Mouse (Mus musculus) adrenal gland, adult (tissue): ENCODE results near the gene Rrm2.

Experiments used
- DNase-seq, 2 experiments: peaks; one replicate each; pipeline ENCODE4 v3.0.0; 2022 to 2023; ENCODE audit warnings: low spot score in 1 of 2; ENCODE audit not compliant: inconsistent age in 2 of 2

Gene Rrm2

DNA sequence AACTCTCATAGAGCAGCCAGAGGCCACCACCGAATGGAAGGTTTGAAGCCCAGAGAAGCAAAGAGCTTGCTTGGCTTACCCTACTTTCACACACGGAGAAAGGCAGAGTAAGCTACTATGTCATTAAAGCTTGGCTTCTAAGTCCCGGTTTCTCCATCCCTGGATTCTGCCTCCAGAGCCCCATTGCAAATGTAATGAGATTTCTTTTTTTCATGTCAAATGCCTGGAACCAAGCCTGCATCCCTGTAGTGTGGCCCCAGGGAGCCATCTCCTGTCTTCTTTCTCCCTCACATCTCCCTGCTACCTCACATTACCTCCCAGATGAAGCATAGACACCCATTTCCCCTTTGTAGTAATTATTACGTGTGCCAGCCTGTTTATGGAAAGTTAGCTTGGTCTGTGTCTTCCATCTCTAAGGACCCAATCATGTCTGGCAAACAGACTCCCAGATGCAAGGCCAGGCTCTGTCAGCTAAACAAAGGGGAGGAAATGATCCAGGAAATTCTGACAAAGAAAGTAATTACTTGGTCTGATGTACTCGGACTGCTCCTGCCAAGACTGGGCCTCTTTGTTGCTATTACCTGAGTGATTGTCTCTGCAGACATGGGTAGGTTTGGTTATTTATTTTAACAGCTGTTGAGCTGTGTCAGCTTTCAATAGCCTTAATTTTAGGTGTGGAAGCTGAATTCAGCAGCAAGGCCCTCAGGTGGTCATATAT lies 38.7 kb downstream of the Rrm2 start:
- no peak for DNase-seq

DNA sequence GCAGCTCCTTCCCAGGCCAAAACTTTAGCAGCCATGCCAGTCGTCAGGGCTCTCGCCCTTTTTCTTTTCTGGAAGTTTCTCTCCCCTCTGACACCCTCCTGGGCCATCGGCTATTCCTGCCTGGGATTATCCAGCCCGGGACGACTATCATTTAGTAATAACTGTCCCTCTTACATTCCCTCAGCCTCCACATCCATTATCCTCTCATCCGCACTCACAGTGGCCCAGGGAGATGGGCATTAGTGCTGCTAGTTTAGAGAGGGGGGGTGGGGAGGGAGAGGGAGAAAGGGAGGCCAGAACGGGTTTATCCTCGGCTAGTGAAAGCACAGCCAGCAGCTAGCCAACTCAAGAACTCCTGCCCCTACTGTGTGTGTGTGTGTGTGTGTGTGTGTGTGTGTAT lies 39.3 kb downstream of the Rrm2 start:
- DNase-seq: no peak

DNA sequence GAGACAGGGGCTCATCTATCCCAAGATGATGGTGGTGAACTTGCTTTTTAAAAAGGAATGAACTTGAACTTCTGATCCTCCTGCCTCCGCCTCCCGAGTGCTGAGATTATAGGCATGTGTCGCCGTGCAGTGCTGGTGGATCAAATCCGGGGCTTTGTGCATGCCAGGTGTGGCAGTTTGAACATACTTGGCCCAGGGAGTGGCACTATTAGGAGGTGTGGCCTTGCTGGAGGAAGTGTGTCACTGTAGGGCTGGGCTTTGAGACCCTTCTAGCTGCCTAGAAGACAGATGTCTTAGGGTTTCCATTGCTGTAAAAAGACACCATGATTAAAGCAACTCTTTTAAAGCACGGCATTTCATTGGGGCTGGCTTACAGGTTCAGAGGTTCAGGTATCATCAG lies 42.5 kb downstream of the Rrm2 start:
- no peak for DNase-seq

DNA sequence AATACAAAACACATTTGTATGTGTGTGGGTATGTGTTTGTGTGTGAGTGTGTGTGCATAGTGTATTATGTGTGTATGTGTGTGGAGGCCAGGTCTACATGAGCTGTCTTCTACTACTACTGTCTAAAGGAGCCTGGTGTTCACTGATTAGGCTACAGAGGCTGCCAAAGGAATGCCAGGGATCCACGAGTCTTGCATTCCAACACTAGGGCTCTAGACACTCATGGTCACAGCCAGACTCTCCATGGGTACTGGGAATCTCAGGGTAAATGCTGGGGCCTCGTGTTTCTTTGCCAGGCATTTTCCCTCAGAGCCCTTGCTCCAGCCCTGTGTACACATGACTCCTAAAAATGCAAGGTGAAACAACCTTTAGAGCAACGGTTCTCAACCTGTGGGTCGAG lies 45.6 kb downstream of the Rrm2 start:
- no peak for DNase-seq

DNA sequence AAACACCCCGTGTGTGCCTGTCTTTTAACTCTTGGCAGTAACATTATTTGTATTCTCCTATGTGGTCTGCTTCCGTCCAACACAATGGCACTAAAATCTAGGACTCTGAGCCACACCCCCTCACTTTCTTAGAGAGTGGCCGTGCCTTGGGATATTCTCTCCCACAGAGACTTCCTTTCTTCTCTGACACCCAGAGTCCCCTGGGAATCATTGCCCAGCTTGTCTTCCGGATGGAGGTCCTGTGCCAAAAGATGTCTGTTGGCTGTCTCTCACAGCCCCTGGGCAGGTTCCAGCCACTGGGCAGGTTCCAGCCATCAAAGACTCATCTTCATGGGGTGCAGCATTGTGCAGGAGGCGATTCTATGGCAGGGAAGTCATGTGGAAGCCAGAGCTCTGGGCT lies 46.7 kb downstream of the Rrm2 start:
- no peak for DNase-seq

DNA sequence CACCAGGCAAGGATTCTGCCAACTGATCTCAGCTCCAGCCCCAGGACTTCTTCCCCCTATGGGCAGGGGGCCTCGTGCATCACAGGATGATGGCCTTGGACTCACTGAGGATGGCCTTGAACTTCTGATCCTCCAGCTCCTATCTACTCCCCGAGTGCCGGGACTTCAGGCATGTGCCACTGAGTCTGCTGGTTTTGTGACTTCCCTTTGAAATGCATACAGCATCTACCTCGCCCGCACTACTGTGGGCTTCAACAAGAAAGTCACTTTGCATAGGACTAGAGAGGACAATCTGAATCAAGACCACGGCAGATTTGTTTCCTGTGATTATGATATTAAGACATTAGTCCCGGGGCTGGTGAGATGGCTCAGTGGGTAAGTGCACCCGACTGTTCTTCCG lies 47.4 kb downstream of the Rrm2 start:
- no peak for DNase-seq

DNA sequence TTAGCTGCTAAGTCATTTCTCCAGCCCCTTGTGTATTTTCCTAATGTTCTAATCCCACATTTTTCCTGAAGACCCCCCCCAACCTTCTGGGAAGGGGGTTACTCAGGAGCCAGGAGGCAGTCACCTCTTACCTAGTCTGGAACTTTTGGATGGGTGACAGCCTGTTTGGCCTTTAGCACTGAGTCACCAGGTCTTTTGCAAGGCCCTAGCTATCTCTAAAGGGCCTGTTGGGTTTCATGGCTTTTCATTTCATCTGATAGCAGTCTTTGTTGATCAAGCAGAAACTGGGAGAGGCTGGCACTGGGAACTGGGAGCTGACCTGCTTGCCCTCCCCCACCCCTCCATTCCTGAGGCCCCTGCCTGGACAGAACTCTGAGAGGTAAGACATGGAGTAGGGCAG lies 49.3 kb downstream of the Rrm2 start:
- peak; percentile 49 to 78 for DNase-seq

DNA sequence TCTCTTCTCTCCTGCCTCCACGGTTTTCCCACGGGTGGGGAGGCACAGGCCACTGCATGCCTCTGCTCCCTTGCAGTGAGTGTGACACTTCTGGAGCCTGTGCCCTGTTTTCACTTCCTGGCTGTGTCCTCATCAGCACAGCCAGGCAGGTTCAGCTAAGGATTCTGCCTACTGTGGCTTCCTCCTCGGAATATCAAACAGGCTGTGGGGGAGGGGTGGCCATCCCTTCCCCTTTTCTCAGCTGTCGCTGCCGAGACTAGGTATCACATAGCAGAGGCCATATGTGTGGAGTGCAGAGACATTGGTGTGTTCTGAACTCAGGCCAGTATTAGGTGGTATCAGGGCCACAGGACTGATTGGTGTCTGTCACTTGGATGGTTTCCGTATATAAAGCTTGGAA lies 50.3 kb downstream of the Rrm2 start:
- DNase-seq: no peak

DNA sequence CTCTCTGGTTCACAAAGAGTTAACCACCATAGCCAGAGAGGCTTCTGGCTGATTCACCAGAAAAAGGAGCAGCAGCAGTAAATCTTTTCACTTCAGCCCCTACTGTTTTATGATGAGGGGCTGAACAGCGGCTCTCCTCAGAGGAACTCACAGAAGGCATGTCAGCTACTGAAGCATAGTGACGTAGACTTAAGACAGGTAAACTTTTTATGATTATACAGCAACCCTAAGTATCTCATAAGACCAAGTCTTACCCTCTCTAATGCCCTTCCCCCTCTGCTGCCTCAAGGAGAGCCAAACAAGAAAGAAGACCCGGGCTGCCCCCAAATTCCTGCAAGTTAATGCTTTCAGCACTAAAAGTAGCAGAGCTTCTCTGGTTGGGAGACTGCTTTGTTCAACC lies 54.2 kb downstream of the Rrm2 start:
- peak in 1 of 2 experiments; percentile 48 for DNase-seq
